Mouse (Mus musculus) intestine, postnatal 0 days (tissue): Measurements from ENCODE around the gene Bmper. TPM values are rescaled to one million over a fixed set of nuclear protein-coding genes. Genes with fewer than 3 reads are reported as not detected.

Source experiments
- ATAC-seq: fragments of 200-750 bp; cut with Nextera tagmentation; 2 replicates; pipeline ENCODE4 v1.8.0; 2017; ENCODE audit warnings: mild to moderate bottlenecking, moderate TSS enrichment, moderate library complexity
- H3K27ac ChIP-seq: fragments of 300-500 bp; sonication (generic); 2 replicates; pipeline ENCODE4 v1.5.1; 2014; ENCODE audit warnings: mild to moderate bottlenecking, low read depth, low read length, moderate library complexity
- H3K27me3 ChIP-seq: fragments of 300-500 bp; sonication (generic); replicated peaks from 2 replicates; pipeline ENCODE4 v1.6.1; 2014; ENCODE audit warnings: low read length, mixed read lengths; ENCODE audit not compliant: control insufficient read depth, insufficient read depth
- H3K36me3 ChIP-seq: fragments of 300-500 bp; sonication (generic); 2 replicates; pipeline ENCODE4 v1.6.1; 2014; ENCODE audit warnings: mild to moderate bottlenecking, moderate library complexity; ENCODE audit not compliant: control insufficient read depth, insufficient read depth
- H3K4me1 ChIP-seq: fragments of 300-500 bp; sonication (generic); replicated peaks from 2 replicates; pipeline ENCODE4 v1.6.1; 2014; ENCODE audit warnings: antibody characterized with exemption, low read length, mixed read lengths; ENCODE audit not compliant: control insufficient read depth, insufficient read depth
- H3K4me2 ChIP-seq: fragments of 300-500 bp; sonication (generic); replicated peaks from 2 replicates; pipeline ENCODE4 v1.6.1; 2014; ENCODE audit warnings: low read depth, mild to moderate bottlenecking, moderate library complexity
- H3K4me3 ChIP-seq: fragments of 300-500 bp; sonication (generic); 2 replicates; pipeline ENCODE4 v1.5.1; 2014; ENCODE audit warnings: low read depth, low read length
- H3K9ac ChIP-seq: fragments of 300-500 bp; sonication (generic); 2 replicates; pipeline ENCODE4 v1.6.1; 2014; ENCODE audit warnings: mild to moderate bottlenecking, low read depth, low read length
- H3K9me3 ChIP-seq: fragments of 300-500 bp; sonication (generic); 2 replicates; pipeline ENCODE4 v1.6.1; 2016; ENCODE audit warnings: mixed run types; ENCODE audit not compliant: control insufficient read depth
- CTCF ChIP-seq: sonication (generic); IDR thresholded peaks from 2 replicates; pipeline ENCODE4 v1.5.1; 2016; ENCODE audit warnings: low read depth, mild to moderate bottlenecking, control low read depth, antibody characterized with exemption, moderate library complexity
- WGBS: fragments of 180-500 bp; shearing (Covaris S2); extraction: QIAGEN DNeasy Blood & Tissue Kit; methylation state at CpG from one replicate; pipeline ENCODE4 v1.1.7; 2014; 5-methylcytosine and 5-hydroxymethylcytosine counted together
- polyA plus RNA-seq: library from polyadenylated mRNA; unstranded; fragments of >200 nt; fragmentation: Nextera tagmentation; extraction: Ambion mirVana; gene quantifications from 2 replicates; pipeline ENCODE4 v1.2.1, GENCODE M21; 2015

Bmper gene
- polyA plus RNA-seq, 1 experiment from 2014 or later = 4.1 TPM

GRCm38 (mm10) chr9:23412956-23413355, 190.1 kb downstream of the Bmper start:
- ATAC-seq = no peak
- no peak for TF ChIP-seq CTCF
- no peak overlapping the region for H3K9ac ChIP-seq
- no peaks in the 10 kb centered on the region for H3K4me1 ChIP-seq
- no peaks in the 10 kb centered on the region for H3K9me3 ChIP-seq
- WGBS = 77% methylated on average over 2 of the region's 2 CpGs
- H3K4me2 ChIP-seq = no peak overlapping the region
- no peak overlapping the region for H3K4me3 ChIP-seq
- no peaks in the 10 kb centered on the region for H3K36me3 ChIP-seq
- H3K27me3 ChIP-seq = no peaks in the 10 kb centered on the region
- no peak overlapping the region for H3K27ac ChIP-seq

GRCm38 (mm10) chr9:23419107-23419506, 196.2 kb downstream of the Bmper start:
- ATAC-seq = no peak
- WGBS = 85% methylated on average over 2 of the region's 2 CpGs
- no peak overlapping the region for H3K4me2 ChIP-seq

GRCm38 (mm10) chr9:23423748-23424147, 200.9 kb downstream of the Bmper start:
- Histone ChIP-seq H3K4me2 (no peak overlapping the region), H3K27ac (no peak overlapping the region), H3K4me1 (no peaks in the 10 kb centered on the region), H3K27me3 (no peaks in the 10 kb centered on the region), H3K9me3 (no peaks in the 10 kb centered on the region), H3K9ac (no peak overlapping the region), H3K36me3 (no peaks in the 10 kb centered on the region), H3K4me3 (no peak overlapping the region)
- 67% methylated on average over 1 of the region's 1 CpGs for WGBS
- no peak for ATAC-seq
- no peak for TF ChIP-seq CTCF

More at GRCm38 (mm10) chr9:23419107-23419506, 196.2 kb downstream of the Bmper start:
- TF ChIP-seq CTCF = no peak
- H3K4me1 ChIP-seq = no peaks in the 10 kb centered on the region
- H3K9me3 ChIP-seq = no peaks in the 10 kb centered on the region
- H3K36me3 ChIP-seq = no peaks in the 10 kb centered on the region
- H3K4me3 ChIP-seq = no peak overlapping the region
- no peaks in the 10 kb centered on the region for H3K27me3 ChIP-seq
- H3K27ac ChIP-seq = no peak overlapping the region
- H3K9ac ChIP-seq = no peak overlapping the region

- Histone ChIP-seq H3K9me3 (no peaks in the 10 kb centered on the region), H3K27me3 (no peaks in the 10 kb centered on the region), H3K4me1 (no peaks in the 10 kb centered on the region), H3K27ac (no peak overlapping the region), H3K4me2 (no peak overlapping the region), H3K9ac (no peak overlapping the region), H3K36me3 (no peaks in the 10 kb centered on the region), H3K4me3 (no peak overlapping the region)
- 90% methylated on average over 2 of the region's 2 CpGs for WGBS
- no peak for TF ChIP-seq CTCF
- no peak for ATAC-seq
Measured at GRCm38 (mm10) chr9:23432631-23433030, 209.8 kb downstream of the Bmper start.

- 78% methylated on average over 3 of the region's 3 CpGs for WGBS
- H3K27ac ChIP-seq = no peak overlapping the region
- H3K36me3 ChIP-seq = no peaks in the 10 kb centered on the region
- H3K4me2 ChIP-seq = no peak overlapping the region
- no peaks in the 10 kb centered on the region for H3K9me3 ChIP-seq
- no peak for TF ChIP-seq CTCF
- no peak for ATAC-seq
- H3K9ac ChIP-seq = no peak overlapping the region
- no peaks in the 10 kb centered on the region for H3K4me1 ChIP-seq
- H3K4me3 ChIP-seq = no peak overlapping the region
- H3K27me3 ChIP-seq = no peaks in the 10 kb centered on the region
Measured at GRCm38 (mm10) chr9:23433238-23433637, 210.4 kb downstream of the Bmper start.

- WGBS = 66% methylated on average over 6 of the region's 6 CpGs
- no peaks in the 10 kb centered on the region for H3K36me3 ChIP-seq
- H3K9me3 ChIP-seq = no peaks in the 10 kb centered on the region
- no peak overlapping the region for H3K27ac ChIP-seq
- no peak overlapping the region for H3K9ac ChIP-seq
- no peak for TF ChIP-seq CTCF
- H3K4me2 ChIP-seq = no peak overlapping the region
- no peak overlapping the region for H3K4me3 ChIP-seq
- no peaks in the 10 kb centered on the region for H3K27me3 ChIP-seq
- no peak for ATAC-seq
- H3K4me1 ChIP-seq = no peaks in the 10 kb centered on the region
Measured at GRCm38 (mm10) chr9:23436751-23437150, 213.9 kb downstream of the Bmper start.

GRCm38 (mm10) chr9:23438662-23439061, 215.8 kb downstream of the Bmper start:
- no peaks in the 10 kb centered on the region for H3K36me3 ChIP-seq
- no peak for ATAC-seq

More at GRCm38 (mm10) chr9:23438662-23439061, 215.8 kb downstream of the Bmper start:
- Histone ChIP-seq H3K27me3 (no peaks in the 10 kb centered on the region), H3K4me2 (no peak overlapping the region), H3K27ac (no peak overlapping the region), H3K4me3 (no peak overlapping the region), H3K9me3 (no peaks in the 10 kb centered on the region), H3K9ac (no peak overlapping the region), H3K4me1 (no peaks in the 10 kb centered on the region)
- no peak for TF ChIP-seq CTCF
- 75% methylated on average over 9 of the region's 9 CpGs for WGBS
